Comparison of ENCODE assay signal across 1 mouse cellular context in the genomic region with DNA sequence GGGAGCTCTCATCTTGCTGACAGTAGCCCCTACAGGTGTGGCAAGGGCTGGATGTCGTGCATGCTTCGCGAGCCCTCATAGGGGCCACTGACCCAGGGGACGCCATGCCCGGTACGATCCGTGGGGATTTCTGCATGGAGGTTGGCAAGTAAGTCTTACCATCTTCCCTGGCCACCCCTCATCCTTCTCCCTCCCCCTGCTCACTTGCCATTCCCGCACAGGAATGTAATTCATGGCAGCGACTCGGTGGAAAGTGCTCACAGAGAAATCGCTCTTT.
TF ChIP-seq lines count a peak whose summit lies in the region.

No protein-coding gene starts in this region.

TF ChIP-seq in CH12.LX, 34 proteins besides CTCF, POLR2A, EP300 and RAD21:
- no peak for TF ChIP-seq NELFE (IDR thresholded peaks at IDR 0.05; ENCODE audit: low read depth, low read length)
- no peak for TF ChIP-seq ZNF384 (IDR thresholded peaks at IDR 0.05; ENCODE audit: low read depth, low read length)
- TF ChIP-seq USF1 (IDR thresholded peaks at IDR 0.05; ENCODE audit: low read depth, low read length): no peak
- TF ChIP-seq JUN (IDR thresholded peaks at IDR 0.05; ENCODE audit: insufficient read depth, low read depth, low read length): no peak
- TF ChIP-seq JUND (conservative IDR thresholded peaks at IDR 0.05; ENCODE audit: low read depth, low read length): no peak
- no peak for TF ChIP-seq HCFC1 (IDR thresholded peaks at IDR 0.05; ENCODE audit: low read depth, low read length)
- no peak for TF ChIP-seq ETS1 (conservative IDR thresholded peaks at IDR 0.05; ENCODE audit: low read depth, low read length)
- TF ChIP-seq PAX5 (IDR thresholded peaks at IDR 0.05; ENCODE audit: low read length): no peak
- no peak for TF ChIP-seq ZMIZ1 (IDR thresholded peaks at IDR 0.05; ENCODE audit: low read depth, low read length)
- TF ChIP-seq CHD1 (IDR thresholded peaks at IDR 0.05; ENCODE audit: low read depth, low read length): no peak
- TF ChIP-seq SMC3 (IDR thresholded peaks at IDR 0.05; ENCODE audit: low read depth, low read length): no peak
- no peak for TF ChIP-seq BHLHE40 (IDR thresholded peaks at IDR 0.05; ENCODE audit: low read depth, low read length)
- TF ChIP-seq USF2 (conservative IDR thresholded peaks at IDR 0.05; ENCODE audit: low read depth, low read length): no peak
- no peak for TF ChIP-seq MAX (IDR thresholded peaks at IDR 0.05; ENCODE audit: low read length)
- no peak for TF ChIP-seq E2F4 (IDR thresholded peaks at IDR 0.05; ENCODE audit: insufficient replicate concordance, low read depth, low read length)
- no peak for TF ChIP-seq MYC (IDR thresholded peaks at IDR 0.05; ENCODE audit: low read depth, low read length)
- TF ChIP-seq SIN3A (IDR thresholded peaks at IDR 0.05; ENCODE audit: low read length): no peak
